Mouse (Mus musculus) kidney, postnatal 0 days (tissue): ENCODE measurements at regions not wholly inside any gene's neighbourhood (a gene's known extent, or its start where the extent isn't known, plus 50 kb on each side); places are given as distances from the start of the nearest gene placed in this dataset.

Source experiments
- ATAC-seq: fragments of 200-750 bp; cut with Nextera tagmentation; replicated peaks from 2 replicates; pipeline ENCODE4 v1.8.0; 2017; ENCODE audit warnings: low read depth, moderate number of reproducible peaks, moderate TSS enrichment, moderate library complexity; ENCODE audit not compliant: low FRiP score
- DNase-seq: peaks from one replicate; pipeline ENCODE4 v3.0.0-alpha.2; 2016; ENCODE audit warnings: low spot score
- H3K27ac ChIP-seq: fragments of 300-500 bp; sonication (generic); 2 replicates; pipeline ENCODE4 v1.5.1; 2014; ENCODE audit warnings: mild to moderate bottlenecking
- H3K27me3 ChIP-seq: fragments of 300-500 bp; sonication (generic); 2 replicates; pipeline ENCODE4 v1.6.1; 2014; ENCODE audit warnings: low read length, mixed read lengths; ENCODE audit not compliant: insufficient read depth
- H3K36me3 ChIP-seq: fragments of 300-500 bp; sonication (generic); 2 replicates; pipeline ENCODE4 v1.6.1; 2014; ENCODE audit warnings: low read length, mixed read lengths; ENCODE audit not compliant: insufficient read depth
- H3K4me1 ChIP-seq: fragments of 300-500 bp; sonication (generic); replicated peaks from 2 replicates; pipeline ENCODE4 v1.6.1; 2014; ENCODE audit warnings: antibody characterized with exemption, low read length, mixed read lengths; ENCODE audit not compliant: insufficient read depth
- H3K4me2 ChIP-seq: fragments of 300-500 bp; sonication (generic); 2 replicates; pipeline ENCODE4 v1.6.1; 2014; ENCODE audit warnings: mild to moderate bottlenecking, low read length, moderate library complexity, mixed read lengths
- H3K4me3 ChIP-seq: fragments of 300-500 bp; sonication (generic); replicated peaks from 2 replicates; pipeline ENCODE4 v1.5.1; 2014; ENCODE audit warnings: low read depth, low read length
- H3K9ac ChIP-seq: fragments of 300-500 bp; sonication (generic); 2 replicates; pipeline ENCODE4 v1.6.1; 2014; ENCODE audit warnings: low read depth, low read length
- H3K9me3 ChIP-seq: fragments of 300-500 bp; sonication (generic); replicated peaks from 2 replicates; pipeline ENCODE4 v1.6.1; 2016; ENCODE audit warnings: low read length, inconsistent platforms, mixed read lengths
- CTCF ChIP-seq: IDR thresholded peaks from 2 replicates; pipeline ENCODE4 v1.5.1; 2016; ENCODE audit warnings: antibody characterized with exemption, low read depth, mild to moderate bottlenecking, moderate library complexity
- WGBS: fragments of 180-500 bp; shearing (Covaris S2); extraction: QIAGEN DNeasy Blood & Tissue Kit; methylation state at CpG from one replicate; pipeline ENCODE4 v1.1.7; 2014; 5-methylcytosine and 5-hydroxymethylcytosine counted together

- 49% methylated on average over 3 of the region's 3 CpGs for WGBS
- Histone ChIP-seq H3K27me3 (no peaks in the 10 kb centered on the region), H3K9me3 (no peaks in the 10 kb centered on the region), H3K36me3 (no peaks in the 10 kb centered on the region), H3K4me1 (no peaks in the 10 kb centered on the region), H3K27ac (no peak overlapping the region), H3K4me3 (0 out of 2 replicates have a peak overlapping the region, but pooled peaks have one; percentile 62), H3K4me2 (peak overlapping the region; percentile 88), H3K9ac (0 out of 2 replicates have a peak overlapping the region, but pooled peaks have one; percentile 39)
- no peak for ATAC-seq
- no peak for DNase-seq
- no peak for TF ChIP-seq CTCF
These were observed 65.0 kb upstream of the Foxn3 start for GRCm38 (mm10) chr12:99628421-99628820.

- H3K4me3 ChIP-seq, result peak overlapping the region; percentile 62
- no peaks in the 10 kb centered on the region for H3K36me3 ChIP-seq
- peak overlapping the region; percentile 88 for H3K4me2 ChIP-seq
- peak; percentile 96 for ATAC-seq
- DNase-seq, result peak; percentile 82
- no peaks in the 10 kb centered on the region for H3K27me3 ChIP-seq
- WGBS, result 1% methylated on average over 29 of the region's 30 CpGs
- TF ChIP-seq CTCF, result no peak
- H3K4me1 ChIP-seq, result no peaks in the 10 kb centered on the region
- no peak overlapping the region for H3K27ac ChIP-seq
- peak overlapping the region; percentile 39; the same call in 1 of the 2 replicates for H3K9ac ChIP-seq
- no peaks in the 10 kb centered on the region for H3K9me3 ChIP-seq
These were observed 64.5 kb upstream of the Foxn3 start for GRCm38 (mm10) chr12:99627898-99628231.

- DNase-seq, result peak; percentile 24
- no peak for TF ChIP-seq CTCF
- ATAC-seq, result no peak
These were observed 64.0 kb upstream of the Foxn3 start for GRCm38 (mm10) chr12:99627201-99627897.

GRCm38 (mm10) chr12:99626147-99626546 lies 62.8 kb upstream of the Foxn3 start:
- no peak overlapping the region for H3K4me2 ChIP-seq
- no peaks in the 10 kb centered on the region for H3K36me3 ChIP-seq
- DNase-seq, result no peak
- H3K9ac ChIP-seq, result no peak overlapping the region
- H3K9me3 ChIP-seq, result no peaks in the 10 kb centered on the region
- no peaks in the 10 kb centered on the region for H3K4me1 ChIP-seq
- no peak for ATAC-seq
- TF ChIP-seq CTCF, result no peak
- WGBS, result 82% methylated on average over 4 of the region's 4 CpGs
- H3K27ac ChIP-seq, result no peak overlapping the region
- no peak overlapping the region for H3K4me3 ChIP-seq
- no peaks in the 10 kb centered on the region for H3K27me3 ChIP-seq

More at GRCm38 (mm10) chr12:99627201-99627897, 64.0 kb upstream of the Foxn3 start:
- H3K4me1 ChIP-seq, result no peaks in the 10 kb centered on the region
- H3K36me3 ChIP-seq, result no peaks in the 10 kb centered on the region
- H3K27ac ChIP-seq, result no peak overlapping the region
- no peaks in the 10 kb centered on the region for H3K9me3 ChIP-seq
- WGBS, result 1% methylated on average over 32 of the region's 40 CpGs
- H3K4me2 ChIP-seq, result peak overlapping the region; percentile 88
- no peaks in the 10 kb centered on the region for H3K27me3 ChIP-seq
- H3K4me3 ChIP-seq, result peak overlapping the region; percentile 62
- peak overlapping the region; percentile 39; the same call in 1 of the 2 replicates for H3K9ac ChIP-seq

- ATAC-seq, result no peak
- no peak overlapping the region for H3K4me3 ChIP-seq
- H3K9me3 ChIP-seq, result no peaks in the 10 kb centered on the region
- H3K4me1 ChIP-seq, result no peaks in the 10 kb centered on the region
- no peaks in the 10 kb centered on the region for H3K36me3 ChIP-seq
- no peaks in the 10 kb centered on the region for H3K27me3 ChIP-seq
- DNase-seq, result no peak
- H3K27ac ChIP-seq, result no peak overlapping the region
- no peak overlapping the region for H3K4me2 ChIP-seq
- TF ChIP-seq CTCF, result no peak
- no peak overlapping the region for H3K9ac ChIP-seq
- whole genome bisulfite sequencing, result 85% methylated on average over 9 of the region's 9 CpGs
These were observed 61.7 kb upstream of the Foxn3 start for GRCm38 (mm10) chr12:99625094-99625493.

GRCm38 (mm10) chr12:99622238-99622637 lies 58.9 kb upstream of the Foxn3 start:
- H3K27ac ChIP-seq, result no peak overlapping the region
- no peaks in the 10 kb centered on the region for H3K36me3 ChIP-seq
- no peak overlapping the region for H3K9ac ChIP-seq
- ATAC-seq, result no peak
- TF ChIP-seq CTCF, result no peak
- no peak overlapping the region for H3K4me3 ChIP-seq
- no peak for DNase-seq
- no peak overlapping the region for H3K4me2 ChIP-seq
- H3K27me3 ChIP-seq, result no peaks in the 10 kb centered on the region
- no peaks in the 10 kb centered on the region for H3K9me3 ChIP-seq
- 78% methylated on average over 2 of the region's 2 CpGs for WGBS
- no peaks in the 10 kb centered on the region for H3K4me1 ChIP-seq

GRCm38 (mm10) chr12:99617241-99617804 lies 53.9 kb upstream of the Foxn3 start:
- Histone ChIP-seq H3K27ac (no peak overlapping the region), H3K9ac (no peak overlapping the region), H3K27me3 (no peaks in the 10 kb centered on the region), H3K4me2 (no peak overlapping the region), H3K4me3 (no peak overlapping the region), H3K9me3 (no peaks in the 10 kb centered on the region), H3K36me3 (no peaks in the 10 kb centered on the region), H3K4me1 (no peaks in the 10 kb centered on the region)
- DNase-seq (no peak), ATAC-seq (no peak)
- TF ChIP-seq CTCF, result no peak
- 82% methylated on average over 14 of the region's 14 CpGs for WGBS
